Mouse (Mus musculus) hindbrain, embryonic 16.5 days (tissue): ENCODE results near the gene Fbxw24. TPM values are rescaled to one million over a fixed set of nuclear protein-coding genes. Genes with fewer than 3 reads are reported as not detected.
"Not testable (repeated sequence)": the region's sequence is repeated elsewhere in the genome, so short reads cannot be mapped to it uniquely, and the experiment has no call there.

ENCODE experiments used
- ATAC-seq: fragments of 200-750 bp; cut with Nextera tagmentation; 2 replicates; pipeline ENCODE4 v1.8.0; 2017; ENCODE audit warnings: moderate TSS enrichment, moderate library complexity
- H3K27ac ChIP-seq: fragments of 300-500 bp; sonication (generic); 2 replicates; pipeline ENCODE4 v1.5.1; 2014; ENCODE audit warnings: low read depth, mild to moderate bottlenecking, control low read depth, low read length, moderate library complexity
- H3K27me3 ChIP-seq: fragments of 300-500 bp; sonication (generic); replicated peaks from 2 replicates; pipeline ENCODE4 v1.6.1; 2014; ENCODE audit warnings: low read length; ENCODE audit not compliant: control insufficient read depth, insufficient read depth
- H3K36me3 ChIP-seq: fragments of 300-500 bp; sonication (generic); 2 replicates; pipeline ENCODE4 v1.6.1; 2014; ENCODE audit warnings: mild to moderate bottlenecking, low read length, moderate library complexity, mixed read lengths; ENCODE audit not compliant: control insufficient read depth, insufficient read depth
- H3K4me1 ChIP-seq: fragments of 300-500 bp; sonication (generic); 2 replicates; pipeline ENCODE4 v1.6.1; 2014; ENCODE audit warnings: low read depth, low read length; ENCODE audit not compliant: control insufficient read depth, insufficient read depth
- H3K4me2 ChIP-seq: fragments of 300-500 bp; sonication (generic); 2 replicates; pipeline ENCODE4 v1.6.1; 2014; ENCODE audit warnings: mild to moderate bottlenecking, low read length, control low read depth, moderate library complexity
- H3K4me3 ChIP-seq: fragments of 300-500 bp; sonication (generic); 2 replicates; pipeline ENCODE4 v1.5.1; 2014; ENCODE audit warnings: mild to moderate bottlenecking, low read length, control low read depth, moderate library complexity
- H3K9ac ChIP-seq: fragments of 300-500 bp; sonication (generic); 2 replicates; pipeline ENCODE4 v1.6.1; 2014; ENCODE audit warnings: low read depth, mild to moderate bottlenecking, control low read depth, low read length, moderate library complexity
- H3K9me3 ChIP-seq: fragments of 300-500 bp; sonication (generic); 2 replicates; pipeline ENCODE4 v1.6.1; 2014; ENCODE audit warnings: mild to moderate bottlenecking, low read length, moderate library complexity; ENCODE audit not compliant: control insufficient read depth
- WGBS: fragments of 180-500 bp; shearing (Covaris S2); extraction: QIAGEN DNeasy Blood & Tissue Kit; methylation state at CpG from one replicate; pipeline ENCODE4 v1.1.7; 2014; 5-methylcytosine and 5-hydroxymethylcytosine counted together
- polyA plus RNA-seq: library from polyadenylated mRNA; unstranded; fragments of >200 nt; fragmentation: Nextera tagmentation; extraction: Ambion mirVana; gene quantifications from 2 replicates; pipeline ENCODE4 v1.2.1, GENCODE M21; 2015

The Fbxw24 gene
- polyA plus RNA-seq, result not detected in 2 replicates

DNA sequence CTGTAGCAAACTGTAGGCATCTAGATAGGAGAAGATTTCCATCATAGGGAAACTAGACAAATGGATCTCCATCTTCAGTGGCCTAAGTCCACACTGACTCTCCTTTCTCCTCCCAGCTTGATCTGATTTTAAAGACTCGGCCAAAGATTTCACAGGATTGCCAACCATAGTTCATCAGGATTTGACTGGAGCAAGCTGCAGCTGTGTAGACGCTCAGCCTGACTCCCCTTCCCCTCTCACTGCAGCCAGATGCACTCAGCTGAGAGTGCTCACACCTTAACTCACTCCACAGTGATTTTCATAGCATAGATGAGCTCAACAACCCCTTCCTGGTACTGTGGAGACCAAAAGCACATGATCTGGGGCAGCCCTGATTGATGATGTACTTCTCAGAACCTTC is at the start of gene Fbxw24:
Gene Fbxw24, minus strand, starts transcription at position 101 of the 400 bp plus-strand sequence.
- H3K36me3 ChIP-seq, H3K9me3 ChIP-seq, H3K27me3 ChIP-seq, H3K9ac ChIP-seq, H3K4me2 ChIP-seq, H3K27ac ChIP-seq, H3K4me3 ChIP-seq, H3K4me1 ChIP-seq, ATAC-seq: not testable (repeated sequence)
- 96% methylated on average over 2 of the region's 2 CpGs for WGBS

DNA sequence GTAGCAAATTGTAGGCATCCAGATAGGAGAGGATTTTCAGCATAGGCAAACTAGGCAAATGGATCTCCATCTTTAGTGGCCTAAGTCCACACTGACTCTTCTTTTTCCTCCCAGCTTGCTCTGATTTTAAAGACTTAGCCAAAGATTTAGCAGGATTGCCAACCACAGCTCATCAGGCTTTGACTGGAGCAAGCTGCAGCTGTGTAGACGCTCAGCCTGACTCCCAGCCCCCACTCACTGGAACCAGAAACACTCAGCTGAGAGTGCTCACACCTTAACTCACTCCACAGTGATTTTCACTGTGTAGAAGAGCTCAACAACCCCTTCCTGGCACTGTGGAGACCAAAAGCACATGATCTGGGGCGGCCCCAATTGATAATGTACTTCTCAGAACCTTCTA is 38.7 kb upstream of the Fbxw24 start, which contains the start of gene Fbxw25:
Gene Fbxw25, minus strand, starts transcription at position 101 of the 400 bp plus-strand sequence.
- not testable (repeated sequence) for H3K4me1 ChIP-seq, H3K36me3 ChIP-seq, H3K9ac ChIP-seq, ATAC-seq, H3K4me3 ChIP-seq, H3K9me3 ChIP-seq, H3K4me2 ChIP-seq, H3K27ac ChIP-seq, H3K27me3 ChIP-seq
- 74% methylated on average over 2 of the region's 2 CpGs for WGBS

DNA sequence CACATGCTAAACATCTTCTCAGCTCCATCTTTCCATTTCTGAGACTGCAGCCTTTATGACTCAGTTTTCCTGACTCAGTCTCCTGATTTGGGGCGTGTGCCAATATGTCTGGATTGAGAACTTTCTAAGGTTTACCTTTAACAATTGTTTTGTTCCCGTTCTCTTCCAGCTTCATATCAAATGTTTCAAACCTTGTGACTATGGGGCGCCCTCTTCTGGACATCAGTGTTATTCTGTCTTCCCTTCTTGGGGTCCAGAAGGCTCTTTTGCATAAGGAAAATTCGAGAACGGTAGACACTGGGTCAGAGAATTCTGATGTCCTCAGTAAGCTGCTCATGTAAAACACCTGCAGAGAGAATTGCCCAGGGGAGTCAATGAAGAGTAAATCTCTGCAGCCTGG is 19.0 kb downstream of the Fbxw24 start:
- not testable (repeated sequence) for H3K27ac ChIP-seq, H3K4me3 ChIP-seq, H3K4me1 ChIP-seq, H3K9me3 ChIP-seq, H3K9ac ChIP-seq, H3K36me3 ChIP-seq, H3K4me2 ChIP-seq, H3K27me3 ChIP-seq, ATAC-seq
- 56% methylated on average over 5 of the region's 5 CpGs for WGBS

- not testable (repeated sequence) for H3K36me3 ChIP-seq, H3K9ac ChIP-seq, H3K27ac ChIP-seq, H3K4me1 ChIP-seq, H3K4me2 ChIP-seq, ATAC-seq, H3K9me3 ChIP-seq, H3K27me3 ChIP-seq, H3K4me3 ChIP-seq
- 68% methylated on average over 2 of the region's 2 CpGs for WGBS
Measured at GRCm38 (mm10) chr9:109602128-109602527, 23.7 kb downstream of the Fbxw24 start.

GRCm38 (mm10) chr9:109597226-109597625 is 28.6 kb downstream of the Fbxw24 start:
- no peaks in the 10 kb centered on the region for H3K36me3 ChIP-seq
- H3K9ac ChIP-seq, result no peak overlapping the region
- H3K27ac ChIP-seq, result no peak overlapping the region
- H3K4me3 ChIP-seq, result no peak overlapping the region
- H3K4me2 ChIP-seq, result no peak overlapping the region
- no peaks in the 10 kb centered on the region for H3K27me3 ChIP-seq
- no peaks in the 10 kb centered on the region for H3K9me3 ChIP-seq
- no peak for ATAC-seq
- no peaks in the 10 kb centered on the region for H3K4me1 ChIP-seq

- H3K9ac ChIP-seq, result no peak overlapping the region
- ATAC-seq, result no peak
- H3K9me3 ChIP-seq, result no peaks in the 10 kb centered on the region
- H3K36me3 ChIP-seq, result no peaks in the 10 kb centered on the region
- no peak overlapping the region for H3K27ac ChIP-seq
- no peaks in the 10 kb centered on the region for H3K4me1 ChIP-seq
- 79% methylated on average over 2 of the region's 2 CpGs for WGBS
- no peak overlapping the region for H3K4me3 ChIP-seq
- H3K4me2 ChIP-seq, result no peak overlapping the region
- H3K27me3 ChIP-seq, result no peaks in the 10 kb centered on the region
Measured at GRCm38 (mm10) chr9:109594866-109595265, 31.0 kb downstream of the Fbxw24 start.

GRCm38 (mm10) chr9:109568162-109568561 is 57.7 kb downstream of the Fbxw24 start, which contains the start of gene Fbxw15:
Gene Fbxw15 (minus strand): TSS chr9:109568262.
- H3K9me3 ChIP-seq, H3K36me3 ChIP-seq, H3K9ac ChIP-seq, H3K4me3 ChIP-seq, H3K27ac ChIP-seq, H3K4me1 ChIP-seq, H3K4me2 ChIP-seq, ATAC-seq, H3K27me3 ChIP-seq: not testable (repeated sequence)
- WGBS, result 89% methylated on average over 4 of the region's 4 CpGs

GRCm38 (mm10) chr9:109565546-109565945 is 60.3 kb downstream of the Fbxw24 start:
- H3K27ac ChIP-seq, result no peak overlapping the region
- no peaks in the 10 kb centered on the region for H3K27me3 ChIP-seq
- H3K4me3 ChIP-seq, result no peak overlapping the region
- WGBS, result 55% methylated on average over 1 of the region's 1 CpGs
- no peaks in the 10 kb centered on the region for H3K36me3 ChIP-seq
- H3K9me3 ChIP-seq, result no peaks in the 10 kb centered on the region
- H3K9ac ChIP-seq, result no peak overlapping the region
- no peak overlapping the region for H3K4me2 ChIP-seq
- no peaks in the 10 kb centered on the region for H3K4me1 ChIP-seq
- no peak for ATAC-seq

- H3K4me2 ChIP-seq, H3K36me3 ChIP-seq, ATAC-seq, H3K27ac ChIP-seq, H3K27me3 ChIP-seq, H3K9me3 ChIP-seq, H3K9ac ChIP-seq, H3K4me3 ChIP-seq, H3K4me1 ChIP-seq: not testable (repeated sequence)
Measured at GRCm38 (mm10) chr9:109562106-109562505, 63.8 kb downstream of the Fbxw24 start.

GRCm38 (mm10) chr9:109552483-109552882 is 73.4 kb downstream of the Fbxw24 start:
- Histone ChIP-seq H3K9me3 (no peaks in the 10 kb centered on the region), H3K36me3 (no peaks in the 10 kb centered on the region), H3K4me2 (no peak overlapping the region), H3K27me3 (no peaks in the 10 kb centered on the region), H3K4me3 (no peak overlapping the region), H3K27ac (no peak overlapping the region), H3K9ac (no peak overlapping the region), H3K4me1 (no peaks in the 10 kb centered on the region)
- 88% methylated on average over 3 of the region's 3 CpGs for whole genome bisulfite sequencing
- ATAC-seq, result no peak
